Mouse (Mus musculus) hindlimb bud, embryonic 11.5 days (tissue): ENCODE results near the gene Rnf214.
"Not testable (repeated sequence)": the region's sequence is repeated elsewhere in the genome, so short reads cannot be mapped to it uniquely, and the experiment has no call there.

ENCODE experiments used
- DNase-seq: peaks from one replicate; pipeline ENCODE4 v3.0.0-alpha.2; 2012; ENCODE audit warnings: low read depth, low spot score; ENCODE audit errors: extremely low spot score

Gene Rnf214

GRCm38 (mm10) chr9:45851330-45851729, 55.4 kb downstream of the Rnf214 start:
- DNase-seq: no peak

- DNase-seq: no peak
These were observed 56.1 kb downstream of the Rnf214 start for GRCm38 (mm10) chr9:45850528-45851155.

GRCm38 (mm10) chr9:45849528-45850408, 56.9 kb downstream of the Rnf214 start:
- DNase-seq: no peak

- DNase-seq: no peak
These were observed 59.7 kb downstream of the Rnf214 start for GRCm38 (mm10) chr9:45846891-45847460.

- not testable (repeated sequence) for DNase-seq
These were observed 60.5 kb downstream of the Rnf214 start for GRCm38 (mm10) chr9:45846176-45846575.

DNA sequence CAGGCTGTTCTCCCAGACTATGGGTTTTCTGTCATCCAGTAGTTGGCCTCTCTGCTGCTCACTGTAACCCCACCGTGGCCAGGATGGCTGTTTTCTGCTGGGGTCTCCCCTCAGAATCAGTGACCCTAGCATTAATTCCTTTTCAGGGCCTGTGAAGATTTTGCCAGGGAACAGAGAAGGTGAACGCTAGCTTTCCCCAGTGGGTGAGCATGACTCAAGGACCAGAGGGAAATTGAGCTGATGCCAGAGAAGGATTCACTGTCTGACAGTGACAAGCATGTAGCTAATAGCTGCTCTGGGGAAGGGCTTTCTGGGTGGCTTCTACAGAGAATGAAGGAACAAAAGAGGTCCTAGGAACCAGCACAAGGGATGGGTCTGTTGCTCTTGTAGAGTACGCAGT, 61.2 kb downstream of the Rnf214 start:
- DNase-seq: no peak

DNA sequence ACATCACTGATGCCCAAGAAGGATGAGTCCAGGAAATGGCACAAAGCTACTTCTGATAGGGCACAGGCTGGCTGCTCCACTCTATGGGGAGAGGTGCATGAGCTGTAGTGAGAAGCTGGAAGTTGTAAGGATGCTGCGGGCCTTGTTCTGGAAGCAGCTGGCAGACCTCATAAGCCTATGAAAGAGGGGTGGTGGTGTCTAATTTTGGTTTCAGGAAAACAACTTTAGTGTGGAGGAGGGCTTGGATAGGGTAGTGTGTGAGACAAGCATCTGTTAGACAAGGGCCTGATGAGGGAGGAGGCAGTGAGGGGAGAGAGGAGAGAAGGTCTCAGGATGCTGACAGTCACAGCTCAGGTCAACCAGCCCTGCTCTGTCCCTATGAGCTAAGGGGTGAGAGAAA, 62.9 kb downstream of the Rnf214 start:
- DNase-seq: no peak

DNA sequence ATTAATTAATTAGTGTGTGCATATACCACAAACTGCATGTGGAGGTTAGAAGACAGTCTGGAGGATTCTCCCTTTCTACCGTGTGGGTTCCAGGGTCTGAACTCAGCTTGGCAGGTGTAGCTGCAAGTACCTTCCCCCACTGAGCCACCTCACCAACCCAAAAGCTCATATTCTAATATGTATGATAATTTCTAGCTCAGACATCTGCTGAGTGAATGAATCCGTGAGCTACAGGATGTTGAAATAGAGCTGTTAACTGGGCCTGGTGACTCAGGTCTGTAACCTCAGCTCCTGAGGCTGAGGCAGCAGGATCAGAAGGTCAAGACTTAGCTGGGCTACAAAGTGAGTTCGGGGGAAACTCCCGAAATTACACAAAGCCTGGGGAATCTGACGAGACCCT, 63.7 kb downstream of the Rnf214 start:
- DNase-seq: no peak

- DNase-seq: no peak
These were observed 65.3 kb downstream of the Rnf214 start for GRCm38 (mm10) chr9:45841458-45841857.

DNA sequence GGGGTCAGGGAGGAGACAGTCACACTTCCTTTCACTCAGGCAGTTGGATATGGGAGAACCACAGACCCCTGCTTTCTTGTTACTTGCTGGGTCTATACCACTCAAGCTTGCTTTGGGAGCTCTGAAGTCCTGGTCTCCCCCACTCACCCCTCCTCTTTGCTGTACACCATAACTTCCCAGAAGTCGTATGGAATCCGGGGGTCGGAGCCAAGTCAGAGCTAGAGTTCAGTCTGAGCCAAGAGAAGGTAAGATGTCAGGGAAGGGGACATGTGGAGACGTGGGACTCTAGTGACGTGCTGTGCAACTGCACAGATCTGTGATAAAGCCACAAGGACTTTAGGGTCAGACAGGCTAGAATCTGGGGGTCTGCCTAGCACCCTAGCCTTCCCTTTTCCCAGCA, 66.4 kb downstream of the Rnf214 start:
- DNase-seq: no peak

- DNase-seq: no peak
These were observed 66.8 kb downstream of the Rnf214 start for GRCm38 (mm10) chr9:45839982-45840300.

DNA sequence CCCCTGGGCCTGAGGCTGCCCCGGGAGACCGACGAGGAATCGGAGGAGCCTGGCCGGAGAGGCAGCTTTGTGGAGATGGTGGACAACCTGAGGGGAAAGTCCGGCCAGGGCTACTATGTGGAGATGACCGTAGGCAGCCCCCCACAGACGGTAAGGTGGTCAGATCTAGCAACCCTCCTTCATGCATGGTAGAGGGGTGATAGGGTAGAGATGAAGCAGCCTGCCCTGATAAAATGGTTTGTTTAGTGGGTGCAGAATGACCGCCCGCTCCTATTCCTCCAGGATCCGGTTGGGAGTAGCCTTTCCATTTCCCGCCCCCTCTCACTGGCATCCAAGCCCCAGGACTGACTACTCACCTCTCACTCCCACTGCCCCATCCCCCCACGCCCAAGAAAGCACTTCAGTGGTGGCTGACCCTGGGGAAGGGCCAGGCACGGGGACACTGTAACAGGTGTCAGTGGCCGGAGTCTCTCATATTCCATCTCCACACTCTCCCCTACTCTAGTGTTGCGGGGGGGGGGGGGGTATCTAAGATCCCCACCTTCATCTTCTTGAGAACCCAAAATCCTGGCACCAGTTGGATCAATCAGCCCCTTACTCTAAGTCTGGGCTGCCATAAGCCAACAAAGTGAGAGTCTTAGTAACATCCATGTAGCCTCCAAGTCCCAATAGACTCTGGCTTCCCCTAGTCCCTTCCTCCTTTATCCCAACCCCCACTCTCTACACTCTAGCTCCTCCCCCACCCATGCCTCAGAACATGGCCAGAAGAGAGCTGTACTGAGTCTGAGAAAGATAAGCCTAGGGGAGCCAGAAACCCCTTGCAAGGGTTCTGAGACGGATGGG, 67.4 kb downstream of the Rnf214 start:
- DNase-seq: no peak

- DNase-seq: no peak
These were observed 68.1 kb downstream of the Rnf214 start, which contains the start of gene Bace1 for GRCm38 (mm10) chr9:45838434-45839138. Bace1 (plus strand) TSS chr9:45838580.

DNA sequence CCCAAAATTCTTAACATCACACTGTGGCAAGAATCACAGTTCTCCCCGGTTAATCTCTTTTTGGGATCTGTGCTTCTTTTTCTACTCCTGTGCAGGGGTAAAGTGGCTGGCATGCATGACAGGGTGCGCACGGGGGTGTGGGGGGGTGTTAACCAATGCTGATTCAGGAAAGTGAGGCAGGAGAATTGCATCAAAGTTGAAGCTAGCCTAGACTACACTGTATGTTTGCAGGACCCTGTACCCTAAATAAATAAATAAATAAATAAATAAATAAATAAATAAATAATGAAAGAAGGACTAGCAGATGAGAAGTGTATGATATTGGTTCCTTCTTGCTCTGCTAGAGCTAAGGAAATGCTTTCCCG, 68.7 kb downstream of the Rnf214 start:
- DNase-seq: no peak

GRCm38 (mm10) chr9:45833461-45833860, 73.2 kb downstream of the Rnf214 start:
- DNase-seq: no peak

- DNase-seq: no peak
These were observed 73.8 kb downstream of the Rnf214 start for GRCm38 (mm10) chr9:45832898-45833297.

DNA sequence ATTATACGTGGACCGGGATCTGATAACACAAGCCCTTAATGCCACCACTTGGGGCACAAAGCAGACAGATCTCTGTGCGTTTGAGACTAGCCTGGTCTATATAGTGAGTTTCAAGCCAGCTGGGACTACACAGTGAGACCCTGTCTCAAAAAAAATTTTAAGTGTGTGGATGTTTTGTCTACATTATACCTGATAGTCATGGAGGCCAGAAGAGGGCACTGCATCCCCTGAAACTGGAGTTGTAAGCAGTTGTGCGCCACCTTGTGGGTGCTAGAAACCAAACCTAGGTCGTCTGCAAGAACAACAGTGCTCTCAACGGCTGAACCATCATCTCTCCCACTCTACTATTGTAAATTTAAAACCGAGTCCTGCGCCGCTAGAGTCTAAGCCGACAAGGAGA, 77.6 kb downstream of the Rnf214 start:
- DNase-seq: peak; percentile 81

DNA sequence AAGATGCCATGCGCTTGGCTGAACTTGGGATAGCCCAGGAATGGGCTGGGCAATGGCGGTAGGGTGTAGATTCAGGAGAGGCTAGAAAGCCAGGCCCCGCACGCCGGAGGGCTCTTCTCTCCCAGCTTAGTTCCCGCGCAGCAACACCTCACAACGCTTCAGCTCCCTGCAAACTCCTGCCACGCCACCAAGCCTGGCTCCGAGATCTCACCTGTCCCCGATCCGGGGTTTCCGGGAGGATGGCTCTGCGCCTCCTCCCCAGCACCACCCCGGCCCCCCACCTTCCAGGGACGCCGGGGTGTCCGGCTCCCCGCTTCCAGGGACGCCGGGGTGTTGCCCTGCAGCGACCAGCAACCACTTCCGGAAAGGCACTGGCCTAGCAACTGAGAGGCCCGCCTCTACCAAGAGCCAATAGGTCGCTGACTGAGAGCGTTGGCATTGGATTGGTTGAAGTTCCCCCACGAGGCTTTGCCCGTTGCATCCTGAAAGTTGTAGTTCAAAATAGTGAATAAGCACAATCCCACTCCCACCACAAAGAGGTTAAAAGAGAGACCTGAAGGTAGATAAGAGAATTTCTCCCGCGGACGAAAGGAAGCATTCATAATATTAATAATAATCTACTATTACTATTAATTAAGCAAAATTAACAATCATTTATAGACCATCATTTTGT, 78.3 kb downstream of the Rnf214 start, which contains the start of gene Cep164:
TSS of gene Cep164 (minus strand) at position 401 of the 673 bp plus-strand sequence.
- DNase-seq: peak; percentile 79

- DNase-seq: no peak
These were observed 78.9 kb downstream of the Rnf214 start for GRCm38 (mm10) chr9:45827663-45828290.
